Mouse (Mus musculus) ES-Bruce4 (cell line): ENCODE data around the gene Anks1b. TPM values are rescaled to one million over a fixed set of nuclear protein-coding genes. Genes with fewer than 3 reads are reported as not detected.

ENCODE experiments used
- H3K27ac ChIP-seq: 2 replicates; pipeline ENCODE4 v1.5.1; 2012; ENCODE audit warnings: low read length, inconsistent platforms; ENCODE audit not compliant: insufficient read depth
- H3K27me3 ChIP-seq: 2 replicates; pipeline ENCODE4 v1.6.1; 2012; ENCODE audit warnings: mild to moderate bottlenecking, low read length, inconsistent platforms; ENCODE audit not compliant: control insufficient read depth, poor library complexity, insufficient read depth, severe bottlenecking
- H3K36me3 ChIP-seq: 2 replicates; pipeline ENCODE4 v1.6.1; 2012; ENCODE audit warnings: inconsistent platforms, mild to moderate bottlenecking, low read length, moderate library complexity; ENCODE audit not compliant: control insufficient read depth, poor library complexity, insufficient read depth, severe bottlenecking
- H3K4me1 ChIP-seq: one replicate; pipeline ENCODE4 v1.8.1; 2011; ENCODE audit warnings: low read length; ENCODE audit not compliant: control insufficient read depth, insufficient read depth
- H3K4me3 ChIP-seq: 2 replicates; pipeline ENCODE4 v1.5.1; 2011; ENCODE audit warnings: low read depth, mild to moderate bottlenecking, low read length
- H3K9ac ChIP-seq: 2 replicates; pipeline ENCODE4 v1.6.1; 2012; ENCODE audit warnings: low read depth, mild to moderate bottlenecking, inconsistent platforms; ENCODE audit not compliant: poor library complexity, severe bottlenecking
- H3K9me3 ChIP-seq: replicated peaks from 2 replicates; pipeline ENCODE4 v1.6.1; 2012; ENCODE audit warnings: mild to moderate bottlenecking, low read length, inconsistent platforms; ENCODE audit not compliant: control insufficient read depth, poor library complexity, insufficient read depth, severe bottlenecking
- CTCF ChIP-seq: IDR thresholded peaks from one replicate; pipeline ENCODE4 v1.8.1; 2011; ENCODE audit warnings: low read depth, low read length
- EP300 ChIP-seq: IDR thresholded peaks from 2 replicates; pipeline ENCODE4 v1.6.1; 2011; ENCODE audit warnings: low read depth, low read length; ENCODE audit not compliant: insufficient read depth
- POLR2A ChIP-seq: IDR thresholded peaks from one replicate; pipeline ENCODE4 v1.8.1; 2011; ENCODE audit warnings: low read length; ENCODE audit not compliant: insufficient read depth
- polyA plus RNA-seq: library from polyadenylated mRNA; stranded (reverse); fragments of >200 nt; gene quantifications from 2 replicates; pipeline ENCODE4 v1.2.4, GENCODE M21; 2011; ENCODE audit warnings: low read depth; ENCODE audit not compliant: missing spikeins, insufficient read depth, insufficient read length

Gene Anks1b
- polyA plus RNA-seq, 1 experiment, result 2.3 TPM

GRCm38 (mm10) chr10:89872501-89873145 is 686 bp upstream of the Anks1b start:
- Histone ChIP-seq H3K9me3 (no peaks in the 10 kb centered on the region), H3K4me1 (no peaks in the 10 kb centered on the region), H3K4me3 (peak overlapping the region; percentile 79), H3K27ac (no peak overlapping the region), H3K9ac (peak overlapping the region; percentile 35), H3K36me3 (no peaks in the 10 kb centered on the region), H3K27me3 (peaks cover 2% of the 10 kb centered on the region; the same call in 1 of the 2 replicates)
- TF ChIP-seq CTCF (no peak), EP300 (no peak), POLR2A (no peak)

GRCm38 (mm10) chr10:89874036-89874435 is 727 bp downstream of the Anks1b start:
- H3K4me1 ChIP-seq, result no peaks in the 10 kb centered on the region
- no peaks in the 10 kb centered on the region for H3K9me3 ChIP-seq
- peaks cover 2% of the 10 kb centered on the region; the same call in 1 of the 2 replicates for H3K27me3 ChIP-seq
- no peak overlapping the region for H3K4me3 ChIP-seq
- TF ChIP-seq POLR2A (no peak), CTCF (no peak), EP300 (no peak)
- H3K27ac ChIP-seq, result no peak overlapping the region
- no peaks in the 10 kb centered on the region for H3K36me3 ChIP-seq
- H3K9ac ChIP-seq, result no peak overlapping the region

- no peak overlapping the region for H3K27ac ChIP-seq
Measured at GRCm38 (mm10) chr10:89883561-89883960, 10.3 kb downstream of the Anks1b start.

GRCm38 (mm10) chr10:89902720-89903337 is 29.5 kb downstream of the Anks1b start:
- Histone ChIP-seq H3K27me3 (no peaks in the 10 kb centered on the region), H3K27ac (no peak overlapping the region), H3K9ac (no peak overlapping the region), H3K9me3 (no peaks in the 10 kb centered on the region), H3K4me1 (no peaks in the 10 kb centered on the region), H3K4me3 (no peak overlapping the region), H3K36me3 (no peaks in the 10 kb centered on the region)
- TF ChIP-seq POLR2A (no peak), CTCF (no peak), EP300 (no peak)

More at GRCm38 (mm10) chr10:89883561-89883960, 10.3 kb downstream of the Anks1b start:
- TF ChIP-seq CTCF (no peak), POLR2A (no peak), EP300 (no peak)
- H3K9ac ChIP-seq, result no peak overlapping the region
- no peaks in the 10 kb centered on the region for H3K27me3 ChIP-seq
- no peak overlapping the region for H3K4me3 ChIP-seq
- H3K9me3 ChIP-seq, result no peaks in the 10 kb centered on the region
- no peaks in the 10 kb centered on the region for H3K4me1 ChIP-seq
- no peaks in the 10 kb centered on the region for H3K36me3 ChIP-seq

- no peak overlapping the region for H3K9ac ChIP-seq
- no peaks in the 10 kb centered on the region for H3K36me3 ChIP-seq
- H3K4me1 ChIP-seq, result no peaks in the 10 kb centered on the region
- no peaks in the 10 kb centered on the region for H3K9me3 ChIP-seq
- H3K27me3 ChIP-seq, result no peaks in the 10 kb centered on the region
- no peak overlapping the region for H3K27ac ChIP-seq
- H3K4me3 ChIP-seq, result no peak overlapping the region
- TF ChIP-seq CTCF (no peak), EP300 (no peak), POLR2A (no peak)
Measured at GRCm38 (mm10) chr10:89911889-89912288, 38.6 kb downstream of the Anks1b start.

- Histone ChIP-seq H3K4me3 (no peak overlapping the region), H3K27me3 (no peaks in the 10 kb centered on the region)
- no peak for TF ChIP-seq CTCF
- TF ChIP-seq POLR2A, result no peak
- no peak for TF ChIP-seq EP300
Measured at GRCm38 (mm10) chr10:89913174-89913573, 39.9 kb downstream of the Anks1b start.

More at GRCm38 (mm10) chr10:89913174-89913573, 39.9 kb downstream of the Anks1b start:
- Histone ChIP-seq H3K36me3 (no peaks in the 10 kb centered on the region), H3K4me1 (no peaks in the 10 kb centered on the region), H3K27ac (no peak overlapping the region), H3K9ac (no peak overlapping the region), H3K9me3 (no peaks in the 10 kb centered on the region)
